Mouse (Mus musculus) CH12F3 (cell line): ENCODE data around the gene Gm17387.

Experiments used
- in situ Hi-C: fragments of 300-500 bp; cut with MboI; formaldehyde crosslinking; loops from 2 replicates; pipeline ENCODE4 v1.14.3; 2020; ENCODE audit warnings: low sequenced_read_pairs

The Gm17387 gene

DNA sequence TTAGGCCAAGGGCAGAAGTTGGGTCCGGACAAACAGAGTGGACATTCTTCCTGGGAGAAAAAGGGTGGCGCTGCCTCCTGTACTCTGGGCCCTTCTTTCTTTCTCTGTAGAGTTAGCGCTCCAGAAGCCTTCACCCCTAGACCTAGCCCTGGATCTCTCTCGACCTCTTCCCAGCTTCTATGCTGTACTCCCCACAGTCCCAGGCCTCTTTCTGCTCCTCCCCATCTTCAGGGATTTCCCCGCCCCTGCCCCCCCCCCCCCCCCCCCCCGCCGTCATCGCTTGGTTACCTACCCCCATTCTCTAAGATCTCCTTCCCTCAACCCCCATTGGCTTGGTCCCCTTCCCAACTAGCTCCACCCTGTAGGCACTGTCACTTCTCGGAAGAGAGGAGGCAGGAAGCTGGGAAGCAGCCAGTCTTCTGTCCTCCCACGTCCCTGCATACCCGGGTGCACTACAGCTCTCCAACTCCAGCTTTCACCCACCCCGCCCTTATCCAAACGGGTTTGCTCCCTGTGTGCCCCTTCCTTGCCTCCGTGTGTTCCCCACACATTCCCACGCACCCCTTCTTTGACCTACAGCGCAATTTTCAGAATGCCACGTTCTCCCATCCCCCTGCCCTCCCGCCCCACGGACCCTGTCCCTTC lies 18.8 kb downstream of the Gm17387 start:
- in situ Hi-C loops = loop anchor here (5.0 kb wide), 2 partner anchors 35 to 90 kb away; partner anchors contain the start of genes Gm45717, Ifitm2 and Ifitm3

DNA sequence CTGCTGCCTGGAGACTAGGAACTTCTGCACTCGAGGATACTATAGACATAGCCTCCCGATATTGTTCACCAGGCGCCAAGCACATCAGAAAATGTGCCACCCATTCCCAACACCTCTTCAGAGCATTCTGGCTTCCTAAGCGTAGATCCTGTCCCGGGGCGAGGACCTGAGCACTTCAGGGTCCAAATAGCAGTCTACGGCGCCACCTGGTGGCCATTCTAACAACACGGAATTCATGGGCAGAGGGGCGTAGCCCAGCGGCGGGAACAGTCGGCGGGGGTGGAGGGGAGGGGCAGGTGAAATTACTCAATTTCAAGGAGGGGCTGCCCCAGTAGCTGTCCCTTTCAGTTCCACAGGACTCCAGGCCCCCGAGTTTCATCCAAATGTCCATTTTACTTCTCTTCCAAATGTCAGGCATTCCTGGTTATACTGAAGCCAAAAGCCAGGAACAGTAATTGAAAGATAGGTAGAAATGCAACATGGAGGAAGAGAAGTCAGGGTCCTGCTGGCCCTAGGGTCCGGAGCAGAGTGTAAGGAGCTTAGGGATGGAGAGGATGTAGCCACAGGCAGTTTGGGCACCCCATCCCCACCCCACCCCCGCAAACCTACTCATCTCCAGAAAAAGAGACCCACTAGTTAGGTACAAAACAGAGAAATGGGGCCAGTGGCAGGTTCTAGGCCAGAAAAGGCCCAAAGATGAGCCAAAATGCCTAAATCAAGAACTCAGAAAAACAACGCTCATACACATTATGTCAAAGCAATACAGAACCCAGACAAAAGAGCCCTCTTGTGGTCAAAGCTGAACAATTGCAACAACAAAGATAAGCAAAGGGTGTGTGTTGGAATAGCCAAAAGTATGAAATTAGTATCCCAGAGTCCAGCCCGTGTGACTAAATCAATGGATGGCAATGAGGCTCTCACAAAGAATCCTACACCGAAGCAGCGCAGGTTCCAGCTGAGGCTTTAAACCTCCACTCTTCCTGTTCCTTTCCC lies 19.6 kb downstream of the Gm17387 start:
- in situ Hi-C loops = loop anchor here (5.0 kb wide), 2 partner anchors 36 to 91 kb away; partner anchors contain the start of genes Gm45717, Ifitm2 and Ifitm3

DNA sequence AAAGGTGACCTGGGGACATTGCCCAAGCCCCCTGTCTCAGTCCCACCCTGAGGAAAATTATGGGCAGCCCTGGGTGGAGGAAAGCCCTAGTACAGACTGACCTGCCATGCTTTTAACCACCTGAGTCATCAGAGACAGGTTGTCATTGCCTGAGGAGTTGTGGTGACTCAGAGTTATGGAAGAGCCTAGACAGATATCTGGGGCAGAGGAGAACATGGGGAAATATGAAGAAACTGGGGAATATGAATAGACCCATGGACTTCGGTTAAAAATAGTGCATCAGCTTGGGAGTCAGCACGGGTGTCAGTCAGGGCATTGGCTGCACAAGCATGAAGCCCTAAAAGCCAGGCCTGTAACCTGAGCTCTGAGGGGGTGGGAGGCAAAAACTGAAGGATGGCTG lies 20.4 kb downstream of the Gm17387 start:
- in situ Hi-C loops = loop anchor here (5.0 kb wide), 2 partner anchors 37 to 92 kb away; partner anchors contain the start of genes Gm45717, Ifitm2 and Ifitm3

DNA sequence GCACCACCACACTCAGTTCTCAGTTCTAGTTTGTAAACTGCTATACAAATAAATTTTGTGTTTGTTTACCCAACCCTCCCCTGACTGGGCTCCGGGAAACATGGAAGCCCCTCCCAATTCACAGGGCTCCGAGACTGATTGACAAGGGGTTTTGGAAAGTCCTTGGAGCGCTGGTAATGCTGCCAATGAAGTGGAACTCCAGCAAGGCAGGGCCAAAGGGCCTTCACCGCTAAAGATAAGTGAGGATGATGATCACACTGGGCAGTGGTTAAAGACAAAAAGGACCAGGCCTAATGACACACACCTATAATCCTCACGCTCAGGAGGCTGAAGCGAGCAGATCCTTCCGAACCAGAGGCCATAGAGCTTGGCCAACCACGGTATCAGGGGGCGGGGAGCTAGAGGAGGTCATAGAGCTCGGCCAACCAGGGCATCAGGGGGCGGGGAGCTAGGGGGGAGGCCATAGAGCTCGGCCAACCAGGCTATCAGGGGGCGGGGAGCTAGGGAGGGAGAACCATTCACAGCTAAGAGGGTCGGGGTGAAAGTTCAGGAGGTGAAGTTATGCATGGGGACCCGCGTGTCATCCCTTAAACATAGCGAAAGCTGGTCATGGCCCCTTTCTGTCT lies 22.2 kb downstream of the Gm17387 start:
- in situ Hi-C loops = loop anchor here (5.0 kb wide), 1 partner anchor 209 kb away; no protein-coding TSS in a partner anchor

DNA sequence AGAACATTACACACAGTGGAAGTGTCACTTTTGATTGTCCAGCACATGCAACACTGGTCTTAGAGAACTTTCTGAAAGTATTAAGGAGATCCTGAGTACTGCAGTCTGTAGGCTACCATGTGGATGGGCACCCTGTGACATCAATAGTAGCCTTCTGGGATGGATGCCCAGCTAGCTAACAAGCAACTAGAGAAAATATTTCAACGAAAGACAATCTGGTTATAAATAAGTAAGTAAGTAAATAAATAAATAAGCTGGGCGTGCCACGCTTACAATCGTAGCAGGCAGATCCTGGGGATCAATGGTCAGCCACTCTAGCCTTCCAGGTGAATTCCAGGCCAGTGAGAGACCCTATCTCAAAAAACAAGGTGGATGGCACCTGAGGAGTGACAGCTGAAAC lies 23.1 kb downstream of the Gm17387 start:
- in situ Hi-C loops = loop anchor here (5.0 kb wide), 1 partner anchor 210 kb away; no protein-coding TSS in a partner anchor

DNA sequence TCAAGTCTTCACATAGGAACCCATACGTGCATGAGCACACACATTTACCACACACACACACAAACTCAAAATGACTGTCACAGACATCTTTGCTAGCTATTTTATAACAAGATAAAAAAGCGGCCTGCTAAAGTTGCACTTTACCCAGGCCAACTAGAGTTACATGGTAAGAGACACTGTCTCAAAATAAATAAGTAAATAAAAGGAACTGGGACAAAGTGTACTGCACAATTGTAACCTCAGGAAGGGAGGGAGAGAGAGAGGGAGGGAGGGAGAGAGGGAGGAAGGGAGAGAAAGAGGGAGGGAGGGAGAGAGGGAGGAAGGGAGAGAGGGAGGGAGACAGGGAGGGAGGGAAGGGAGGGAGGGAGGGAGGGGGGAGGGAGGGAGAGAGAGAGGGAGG lies 23.5 kb downstream of the Gm17387 start:
- in situ Hi-C loops = loop anchor here (5.0 kb wide), 1 partner anchor 210 kb away; no protein-coding TSS in a partner anchor

DNA sequence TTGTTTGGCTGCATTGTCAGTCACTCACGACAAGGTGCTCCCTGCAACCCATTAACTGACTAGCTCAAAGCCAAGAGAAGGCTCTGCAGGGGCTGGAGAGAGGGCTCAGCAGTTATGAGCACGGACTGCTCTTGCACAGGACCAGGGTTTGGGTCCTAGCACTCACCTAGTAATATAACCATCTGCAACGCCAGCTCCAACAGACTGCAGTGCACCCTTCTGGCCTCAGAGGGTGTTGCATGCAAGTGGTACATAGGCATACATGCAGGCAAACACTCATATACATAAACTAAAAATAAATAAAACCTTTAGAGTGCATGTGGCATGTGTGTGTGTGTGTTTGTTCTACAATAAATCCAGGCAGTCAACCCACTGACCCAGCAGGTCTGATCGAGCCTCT lies 26.9 kb downstream of the Gm17387 start:
- in situ Hi-C loops = no loop called here

DNA sequence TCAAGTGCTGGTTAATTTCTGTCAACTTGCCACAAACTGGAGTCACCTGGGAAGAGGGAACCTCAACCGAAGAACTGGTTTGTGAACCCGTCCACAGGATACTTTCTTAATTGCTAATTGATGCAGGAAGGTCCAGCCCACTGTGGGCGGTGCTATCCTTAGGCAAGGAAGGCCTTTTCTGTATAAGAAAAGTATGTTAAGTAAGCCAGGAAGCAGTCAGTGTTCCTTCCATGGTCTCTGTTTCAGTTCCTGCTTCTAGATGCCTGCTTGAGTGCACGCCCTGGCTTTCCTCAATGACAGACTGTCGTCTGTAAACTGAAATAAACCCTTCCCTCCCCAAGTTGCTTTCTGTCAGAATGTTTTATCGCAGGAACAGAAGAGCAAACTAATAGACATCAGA lies 28.0 kb downstream of the Gm17387 start:
- in situ Hi-C loops = no loop called here

DNA sequence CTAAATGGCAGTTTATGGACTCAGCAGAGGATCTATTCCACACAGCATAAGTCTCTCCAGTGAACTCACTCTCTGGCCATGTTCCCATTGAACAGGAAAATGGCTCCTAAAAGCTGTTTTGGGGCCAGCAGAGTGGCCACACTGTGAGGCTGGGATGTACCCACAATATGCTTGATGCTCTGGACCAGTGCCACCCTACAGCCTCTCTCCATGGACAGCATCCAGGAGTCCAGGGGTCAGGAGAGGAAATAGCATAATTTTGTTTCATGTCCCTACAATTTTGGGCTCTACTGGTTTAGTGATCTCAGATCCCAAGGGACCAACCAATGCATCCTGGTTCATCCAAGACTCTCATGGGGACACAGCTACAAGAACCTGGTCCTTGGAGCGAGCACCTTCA lies 28.6 kb downstream of the Gm17387 start:
- in situ Hi-C loops = no loop called here

DNA sequence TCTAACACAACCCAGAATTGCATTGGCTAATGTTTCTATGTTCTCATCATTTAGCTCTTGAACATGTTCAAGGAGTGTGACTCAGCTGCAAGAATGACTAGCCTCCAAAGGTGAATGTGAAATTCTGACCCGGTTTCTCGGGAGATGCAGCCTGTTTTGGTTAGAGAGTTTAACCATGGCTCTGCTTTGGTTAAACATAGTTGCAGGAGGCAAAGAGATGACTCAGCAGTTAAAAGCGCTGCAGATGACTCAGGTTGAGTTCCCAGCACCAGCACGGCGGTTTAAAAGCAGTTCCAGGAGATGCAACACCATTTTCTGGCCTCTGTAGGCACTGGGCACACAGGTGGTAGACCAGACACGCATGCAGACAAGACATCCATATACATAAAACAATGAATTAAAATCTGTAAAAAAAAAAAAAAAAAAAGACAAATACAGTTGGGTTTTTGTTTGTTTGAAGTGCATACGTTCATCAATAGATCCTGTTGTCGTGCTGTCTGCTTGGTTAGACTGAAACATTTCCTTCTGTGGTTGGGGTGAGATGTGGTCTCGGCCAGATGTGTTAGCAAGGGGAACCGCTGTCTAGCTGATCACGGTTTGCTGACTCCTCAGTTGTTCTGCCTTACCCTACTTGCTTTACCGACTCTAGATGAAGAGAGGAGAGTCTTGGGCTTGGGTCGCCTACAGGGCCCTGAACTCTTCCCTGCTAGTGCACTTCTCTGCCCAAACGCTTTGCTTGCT lies 29.8 kb downstream of the Gm17387 start:
- in situ Hi-C loops = no loop called here

DNA sequence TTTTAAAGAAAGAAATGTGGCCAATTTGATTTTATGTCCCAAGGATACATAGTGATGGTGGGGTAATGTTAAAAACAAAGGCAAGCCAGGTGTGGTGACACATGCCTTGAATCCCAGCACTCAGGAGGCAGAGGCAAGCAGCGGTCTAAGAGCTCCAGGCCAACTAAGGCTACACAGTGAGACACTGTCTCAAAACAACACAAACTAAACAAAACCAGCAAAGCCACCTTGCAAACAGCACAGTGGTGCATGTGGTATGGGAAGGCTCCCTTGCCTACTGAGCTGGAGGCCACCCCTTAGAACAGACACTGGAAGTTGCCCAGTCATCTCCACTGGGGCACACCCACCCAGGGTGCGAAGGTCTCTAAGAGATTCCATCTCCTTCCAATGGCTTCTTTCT lies 31.0 kb downstream of the Gm17387 start:
- in situ Hi-C loops = no loop called here

DNA sequence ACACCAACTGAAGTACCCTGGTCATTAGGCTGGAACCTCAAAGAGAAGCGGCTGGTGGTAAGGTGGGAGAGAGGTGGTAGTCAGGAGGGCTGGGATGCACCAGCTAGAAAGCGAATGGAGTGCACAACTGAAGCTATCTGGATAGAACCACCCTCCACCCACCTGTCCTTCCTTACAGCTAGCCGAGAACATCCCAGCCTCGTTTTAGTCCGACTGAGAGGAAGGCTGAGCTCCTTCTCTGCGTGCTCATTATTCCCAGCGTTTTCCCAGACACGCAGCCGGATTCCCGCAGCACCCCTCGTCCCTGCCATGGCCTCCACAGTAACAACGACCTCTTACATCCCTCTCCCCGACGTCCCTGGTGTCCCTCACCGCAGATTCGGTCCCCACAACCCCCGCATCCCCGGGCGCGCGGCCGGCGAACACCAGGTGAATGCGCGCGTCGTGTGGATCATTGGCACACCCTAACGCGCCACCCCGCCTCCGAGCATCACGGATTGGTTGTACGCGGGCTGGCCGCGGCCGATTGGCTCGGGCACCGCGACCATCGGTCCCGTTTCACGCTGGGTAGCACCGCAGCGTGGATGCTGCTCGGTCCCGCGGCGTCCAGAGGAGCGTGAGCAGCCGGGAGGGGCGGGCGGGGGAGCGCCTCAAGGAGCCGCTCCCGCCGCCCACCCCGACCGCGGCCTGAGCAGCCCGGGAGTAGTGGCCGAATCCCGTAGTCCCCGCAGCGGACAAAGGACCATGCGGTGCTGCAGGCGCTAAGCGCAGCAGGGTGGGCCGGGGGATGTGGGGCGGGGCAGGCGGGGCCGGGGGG lies 31.7 kb downstream of the Gm17387 start, which contains the start of gene B4galnt4:
TSS of gene B4galnt4 (plus strand) at position 679 of the 817 bp plus-strand sequence.
- in situ Hi-C loops = no loop called here

DNA sequence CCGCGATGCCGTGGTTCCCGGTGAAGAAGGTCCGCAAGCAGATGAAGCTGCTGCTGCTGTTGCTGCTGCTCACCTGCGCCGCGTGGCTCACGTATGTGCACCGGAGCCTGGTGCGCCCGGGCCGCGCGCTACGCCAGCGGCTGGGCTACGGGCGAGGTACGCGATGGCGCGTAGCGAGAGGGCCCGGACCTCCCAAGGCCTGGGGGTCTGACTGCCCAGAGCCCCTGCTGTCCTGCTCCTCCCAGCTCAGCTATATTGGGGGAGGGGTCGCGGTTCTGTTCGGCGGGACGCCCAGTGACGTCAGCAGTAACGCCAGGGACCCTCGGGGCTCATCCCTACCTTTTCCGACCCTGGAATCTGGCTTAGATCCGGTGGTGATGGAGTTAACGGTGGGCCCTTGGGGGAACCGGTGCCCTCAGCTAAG lies 32.4 kb downstream of the Gm17387 start:
- in situ Hi-C loops = no loop called here

DNA sequence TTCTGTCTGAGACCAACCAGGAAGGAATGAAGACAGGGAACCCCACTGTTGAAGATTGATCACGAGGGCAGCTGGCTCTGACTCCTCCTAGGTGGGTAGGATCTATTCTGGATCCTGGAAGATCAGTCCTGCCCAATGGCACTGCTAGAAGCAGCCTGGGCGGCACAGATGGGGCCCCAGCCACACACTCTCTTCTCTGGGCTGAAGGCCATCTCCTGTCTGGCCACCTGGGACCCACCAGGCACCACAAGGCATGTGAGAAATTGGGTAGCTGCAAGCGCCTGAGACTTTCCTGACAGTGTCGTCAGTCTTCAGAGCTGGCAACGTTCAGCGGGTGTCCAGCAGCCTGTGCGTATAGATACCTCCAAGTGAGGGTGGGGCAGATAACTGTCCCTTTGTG lies 33.6 kb downstream of the Gm17387 start:
- in situ Hi-C loops = no loop called here

DNA sequence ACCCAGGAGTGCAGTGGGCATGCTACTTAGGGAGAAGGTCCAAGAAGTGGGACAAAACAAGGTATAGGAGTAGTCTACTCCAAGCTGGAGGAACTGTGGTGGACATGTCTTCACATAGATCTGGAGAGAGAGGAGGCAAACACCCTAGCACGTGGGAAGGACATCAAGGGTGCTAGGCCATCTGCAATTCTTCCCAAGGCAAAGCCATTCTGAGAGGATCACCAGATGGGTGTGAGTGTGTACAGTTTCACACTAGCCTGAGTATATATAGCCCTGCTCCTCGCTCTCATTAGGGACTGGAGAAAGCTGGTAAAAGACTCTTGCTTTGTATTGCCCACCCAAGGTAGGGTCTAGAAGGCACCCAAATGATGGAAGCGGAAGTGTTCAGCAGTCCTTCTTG lies 34.4 kb downstream of the Gm17387 start:
- in situ Hi-C loops = no loop called here

DNA sequence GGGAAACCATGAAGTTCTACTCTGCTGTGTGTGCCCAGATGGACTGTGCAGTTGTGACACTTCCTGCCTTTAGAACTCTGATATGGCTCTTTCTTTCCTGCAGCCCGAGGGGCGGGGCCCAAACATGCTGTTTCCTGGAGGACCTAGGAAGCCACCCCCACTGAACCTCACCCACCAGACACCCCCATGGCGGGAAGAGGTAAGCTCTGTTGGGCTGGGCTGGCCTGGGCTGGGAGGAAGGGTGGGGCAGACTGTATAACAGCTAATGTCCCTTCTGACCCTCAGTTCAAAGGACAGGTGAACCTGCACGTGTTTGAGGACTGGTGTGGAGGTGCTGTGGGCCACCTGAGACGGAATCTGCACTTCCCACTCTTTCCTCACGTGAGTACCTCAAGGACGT lies 35.2 kb downstream of the Gm17387 start:
- in situ Hi-C loops = no loop called here

DNA sequence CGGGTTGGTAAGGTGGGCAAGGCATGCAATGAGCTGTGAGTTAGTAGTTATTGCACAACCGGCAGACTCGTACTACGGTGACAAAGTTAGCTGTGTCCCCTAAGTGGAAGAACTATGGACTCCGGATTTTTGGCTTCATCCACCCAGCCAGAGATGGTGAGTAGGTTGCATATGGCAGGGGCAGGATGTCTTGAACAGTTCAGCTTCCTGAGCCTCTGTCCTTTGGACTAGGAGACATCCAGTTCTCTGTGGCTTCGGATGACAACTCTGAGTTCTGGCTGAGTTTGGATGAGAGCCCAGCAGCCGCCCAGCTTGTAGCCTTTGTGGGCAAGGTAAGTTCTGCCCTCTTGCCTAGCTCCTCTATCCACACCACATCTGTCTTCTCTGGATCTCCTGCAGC lies 35.6 kb downstream of the Gm17387 start:
- in situ Hi-C loops = no loop called here

DNA sequence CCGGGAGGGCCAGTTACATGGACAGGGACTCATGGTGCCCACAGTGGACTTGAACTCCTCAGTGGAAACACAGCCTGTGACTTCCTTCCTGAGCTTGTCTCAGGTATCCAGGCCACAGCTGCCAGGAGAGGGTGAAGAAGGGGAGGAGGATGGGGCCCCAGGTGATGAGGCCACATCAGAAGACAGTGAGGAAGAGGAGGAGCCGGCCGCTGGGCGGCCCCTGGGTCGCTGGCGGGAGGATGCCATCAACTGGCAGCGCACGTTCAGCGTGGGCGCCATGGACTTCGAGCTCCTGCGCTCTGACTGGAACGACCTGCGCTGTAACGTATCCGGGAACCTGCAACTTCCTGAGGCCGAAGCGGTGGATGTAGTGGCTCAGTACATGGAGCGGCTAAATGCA lies 39.4 kb downstream of the Gm17387 start:
- in situ Hi-C loops = no loop called here

DNA sequence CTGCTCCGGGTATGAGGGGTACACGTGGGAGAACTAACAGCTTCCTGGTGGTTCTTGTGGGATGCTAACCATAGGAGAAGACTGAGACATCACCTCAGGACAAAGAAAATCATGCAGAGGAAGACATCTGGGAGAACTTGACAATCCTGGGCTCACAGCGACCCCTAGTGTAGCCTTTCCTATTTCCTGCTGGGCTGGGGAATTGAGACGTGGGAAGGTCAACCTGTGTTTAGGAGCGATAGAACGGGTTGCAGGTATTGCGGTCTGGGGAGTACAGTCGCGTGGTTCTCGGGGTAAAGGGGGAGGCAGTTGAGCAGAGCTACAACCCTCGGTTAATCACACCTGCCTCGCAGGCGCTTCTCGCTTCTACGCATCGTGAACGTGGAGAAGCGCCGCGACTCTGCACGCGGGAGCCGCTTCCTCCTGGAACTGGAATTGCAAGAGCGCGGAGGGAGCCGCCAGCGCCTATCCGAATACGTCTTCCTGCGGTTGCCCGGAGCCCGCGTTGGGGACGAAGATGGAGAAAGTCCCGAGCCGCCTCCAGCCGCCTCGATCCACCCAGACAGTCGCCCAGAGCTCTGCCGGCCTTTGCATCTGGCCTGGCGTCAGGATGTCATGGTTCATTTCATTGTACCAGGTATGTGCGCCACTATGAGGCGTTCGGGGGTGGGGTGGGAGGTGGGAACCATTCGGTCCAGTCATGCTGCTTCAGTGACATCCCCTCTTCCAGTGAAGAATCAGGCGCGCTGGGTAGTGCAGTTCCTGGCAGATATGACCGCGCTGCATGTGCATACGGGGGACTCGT lies 41.3 kb downstream of the Gm17387 start:
- in situ Hi-C loops = no loop called here
